Mouse (Mus musculus) megakaryocyte, embryonic 14.5 days (primary cell): ENCODE data around the gene Slfn5.
"Not testable (repeated sequence)": the region's sequence is repeated elsewhere in the genome, so short reads cannot be mapped to it uniquely, and the experiment has no call there.

Experiments
- FLI1 ChIP-seq: IDR thresholded peaks from 2 replicates; pipeline ENCODE4 v1.6.1; 2012; ENCODE audit warnings: low read length, inconsistent platforms, mixed read lengths
- GATA1 ChIP-seq: IDR thresholded peaks from 3 replicates; pipeline ENCODE4 v1.6.1; 2012; ENCODE audit warnings: mixed read lengths, low read length, inconsistent platforms, borderline replicate concordance

- TF ChIP-seq FLI1, GATA1: not testable (repeated sequence)
These were observed 20.7 kb upstream of the Slfn5 start for GRCm38 (mm10) chr11:82930391-82930955.
